Mouse (Mus musculus) myocyte (in vitro differentiated cells): ENCODE measurements at regions not wholly inside any gene's neighbourhood (a gene's known extent, or its start where the extent isn't known, plus 50 kb on each side); places are given as distances from the start of the nearest gene placed in this dataset.

Experiments used
- E2F4 ChIP-seq: IDR thresholded peaks from one replicate; pipeline ENCODE4 v1.6.1; 2011; ENCODE audit warnings: mild to moderate bottlenecking, control low read depth, moderate library complexity; ENCODE audit not compliant: insufficient read depth
- MAX ChIP-seq: IDR thresholded peaks from one replicate; pipeline ENCODE4 v1.6.1; 2011; ENCODE audit warnings: low read depth, mild to moderate bottlenecking, control low read depth
- MYOD1 ChIP-seq, 3 experiments: IDR thresholded peaks; one replicate each; pipeline ENCODE4 v1.6.1; 2011; ENCODE audit warnings: control low read depth in 2 of 3, low read depth in 2 of 3, mild to moderate bottlenecking in 2 of 3, moderate library complexity in 1 of 3; ENCODE audit not compliant: insufficient read length in 2 of 3, control insufficient read depth in 1 of 3
- MYOG ChIP-seq, 3 experiments: IDR thresholded peaks; one replicate each; pipeline ENCODE4 v1.6.1; 2011; ENCODE audit warnings: control low read depth in 2 of 3, low read depth in 2 of 3, mild to moderate bottlenecking in 2 of 3; ENCODE audit not compliant: insufficient read length in 2 of 3, control insufficient read depth in 1 of 3, insufficient read depth in 1 of 3
- POLR2A ChIP-seq: IDR thresholded peaks from one replicate; pipeline ENCODE4 v1.6.1; 2011; ENCODE audit warnings: low read depth, mild to moderate bottlenecking, control low read depth, moderate library complexity; ENCODE audit not compliant: insufficient read length
- REST ChIP-seq: IDR thresholded peaks from one replicate; pipeline ENCODE4 v1.6.1; 2011; ENCODE audit warnings: mild to moderate bottlenecking, control low read depth, moderate library complexity; ENCODE audit not compliant: insufficient read depth, insufficient read length
- USF1 ChIP-seq: IDR thresholded peaks from one replicate; pipeline ENCODE4 v1.6.1; 2011; ENCODE audit warnings: low read depth, mild to moderate bottlenecking, control low read depth, moderate library complexity

- TF ChIP-seq USF1: no peak
- no peak for TF ChIP-seq REST
- TF ChIP-seq MYOD1 (IDR thresholded peaks at IDR 0.05; ENCODE audit: control insufficient read depth in 1 of 3, insufficient read length in 2 of 3, low read depth in 2 of 3): no peak
- TF ChIP-seq MAX: no peak
- TF ChIP-seq POLR2A: no peak
- TF ChIP-seq MYOG (IDR thresholded peaks at IDR 0.05; ENCODE audit: control insufficient read depth in 1 of 3, insufficient read depth in 1 of 3, insufficient read length in 2 of 3, low read depth in 2 of 3): no peak
- TF ChIP-seq E2F4: no peak
Measured at GRCm38 (mm10) chr10:111783496-111783895, 189.0 kb upstream of the Krr1 start.
